Mouse (Mus musculus) CH12.LX (cell line): Measurements from ENCODE around the gene Olfr12. TPM values are rescaled to one million over a fixed set of nuclear protein-coding genes. Genes with fewer than 3 reads are reported as not detected.

Experiments
- DNase-seq: peaks from one replicate; pipeline ENCODE4 v3.0.0-alpha.2; 2013; ENCODE audit errors: extremely low read depth
- H3K27ac ChIP-seq: 2 replicates; pipeline ENCODE4 v1.5.1; 2012; ENCODE audit warnings: low read depth, mild to moderate bottlenecking, control low read depth, moderate library complexity; ENCODE audit not compliant: insufficient read depth
- H3K27me3 ChIP-seq: replicated peaks from 2 replicates; pipeline ENCODE3; 2012; ENCODE audit warnings: inconsistent platforms
- H3K36me3 ChIP-seq, 2 experiments: replicated peaks in 1 of 2; 2 replicates each; pipeline versions ENCODE3 to v1.6.1; 2012; ENCODE audit warnings: inconsistent platforms in 1 of 2, low read length in 1 of 2, mild to moderate bottlenecking in 1 of 2, mixed read lengths in 1 of 2, moderate library complexity in 1 of 2; ENCODE audit not compliant: control insufficient read depth in 1 of 2, insufficient read depth in 1 of 2
- H3K4me1 ChIP-seq, 2 experiments: 2 replicates each; pipeline ENCODE4 v1.6.1; 2012; ENCODE audit warnings: inconsistent platforms in 1 of 2, moderate library complexity in 1 of 2; ENCODE audit not compliant: insufficient read depth in 2 of 2, control insufficient read depth in 1 of 2
- H3K4me2 ChIP-seq: 2 replicates; pipeline ENCODE4 v1.6.1; 2012; ENCODE audit warnings: low read depth, mild to moderate bottlenecking, control low read depth; ENCODE audit not compliant: poor library complexity, insufficient read depth, severe bottlenecking
- H3K4me3 ChIP-seq, 3 experiments: fragments of 150-350 bp in 1 of 3; sonication (generic) in 1 of 3; replicated peaks in 1 of 3; 2 replicates each; pipeline versions ENCODE3 to v1.5.1; 2011 to 2012; ENCODE audit warnings: low read depth in 2 of 3, low read length in 2 of 3, mild to moderate bottlenecking in 2 of 3, moderate library complexity in 2 of 3, control low read depth in 1 of 3, improper control_type of control experiment in 1 of 3, inconsistent platforms in 1 of 3, mixed read lengths in 1 of 3; ENCODE audit not compliant: poor library complexity in 1 of 3
- H3K79me2 ChIP-seq: replicated peaks from 2 replicates; pipeline ENCODE4 v1.6.1; 2012; ENCODE audit warnings: mild to moderate bottlenecking, moderate library complexity; ENCODE audit not compliant: control insufficient read depth, poor library complexity, insufficient read depth, severe bottlenecking; ENCODE audit errors: extremely low read depth
- H3K9ac ChIP-seq: 2 replicates; pipeline ENCODE4 v1.6.1; 2012; ENCODE audit warnings: low read depth, mild to moderate bottlenecking, control low read depth, moderate library complexity; ENCODE audit not compliant: insufficient read depth
- H3K9me3 ChIP-seq: replicated peaks from 2 replicates; pipeline ENCODE3; 2012; ENCODE audit warnings: low read length, inconsistent platforms, mixed read lengths
- BHLHE40 ChIP-seq: IDR thresholded peaks from 2 replicates; pipeline ENCODE4 v1.6.1; 2011; ENCODE audit warnings: mild to moderate bottlenecking, low read depth, low read length, improper control_type of control experiment
- CHD1 ChIP-seq: IDR thresholded peaks from 2 replicates; pipeline ENCODE4 v1.6.1; 2012; ENCODE audit warnings: low read depth, low read length, improper control_type of control experiment, inconsistent platforms
- CHD2 ChIP-seq: IDR thresholded peaks from 2 replicates; pipeline ENCODE4 v1.6.1; 2011; ENCODE audit warnings: low read length, improper control_type of control experiment
- CTCF ChIP-seq, 2 experiments: IDR thresholded peaks in 1 of 2; conservative IDR thresholded peaks in 1 of 2; 2 replicates each; pipeline ENCODE4 v1.5.1; 2011 to 2012; ENCODE audit warnings: low read depth in 2 of 2, low read length in 2 of 2, improper control_type of control experiment in 1 of 2, inconsistent platforms in 1 of 2, mild to moderate bottlenecking in 1 of 2, moderate library complexity in 1 of 2
- EP300 ChIP-seq: IDR thresholded peaks from 2 replicates; pipeline ENCODE4 v1.6.1; 2011; ENCODE audit warnings: low read length, improper control_type of control experiment
- GABPA ChIP-seq: IDR thresholded peaks from 2 replicates; pipeline ENCODE4 v1.6.1; 2012; ENCODE audit warnings: low read depth, low read length, improper control_type of control experiment, inconsistent platforms; ENCODE audit not compliant: insufficient replicate concordance
- HCFC1 ChIP-seq: IDR thresholded peaks from 2 replicates; pipeline ENCODE4 v1.6.1; 2012; ENCODE audit warnings: low read depth, mild to moderate bottlenecking, inconsistent platforms, low read length, improper control_type of control experiment
- JUN ChIP-seq: IDR thresholded peaks from 2 replicates; pipeline ENCODE4 v1.6.1; 2011; ENCODE audit warnings: low read depth, mild to moderate bottlenecking, low read length, improper control_type of control experiment, moderate library complexity; ENCODE audit not compliant: insufficient read depth
- JUND ChIP-seq: conservative IDR thresholded peaks from 2 replicates; pipeline ENCODE4 v1.6.1; 2011; ENCODE audit warnings: low read depth, low read length, improper control_type of control experiment
- KAT2A ChIP-seq: IDR thresholded peaks from 2 replicates; pipeline ENCODE4 v1.6.1; 2012; ENCODE audit warnings: low read length, improper control_type of control experiment, inconsistent platforms; ENCODE audit not compliant: insufficient replicate concordance
- MAFK ChIP-seq: IDR thresholded peaks from 2 replicates; pipeline ENCODE4 v1.6.1; 2011; ENCODE audit warnings: low read length, improper control_type of control experiment; ENCODE audit not compliant: insufficient replicate concordance
- MAZ ChIP-seq: IDR thresholded peaks from 2 replicates; pipeline ENCODE4 v1.6.1; 2012; ENCODE audit warnings: low read depth, mild to moderate bottlenecking, inconsistent platforms, low read length, improper control_type of control experiment, moderate library complexity
- MXI1 ChIP-seq: IDR thresholded peaks from 2 replicates; pipeline ENCODE4 v1.6.1; 2011; ENCODE audit warnings: mild to moderate bottlenecking, low read depth, low read length, improper control_type of control experiment
- MYC ChIP-seq: IDR thresholded peaks from 2 replicates; pipeline ENCODE4 v1.6.1; 2011; ENCODE audit warnings: low read depth, mild to moderate bottlenecking, improper control_type of control experiment, low read length
- NELFE ChIP-seq: IDR thresholded peaks from 2 replicates; pipeline ENCODE4 v1.6.1; 2011; ENCODE audit warnings: low read depth, low read length, improper control_type of control experiment
- NRF1 ChIP-seq: IDR thresholded peaks from 2 replicates; pipeline ENCODE4 v1.6.1; 2014; ENCODE audit warnings: low read depth, mild to moderate bottlenecking, inconsistent platforms, low read length, improper control_type of control experiment, moderate library complexity
- PAX5 ChIP-seq: IDR thresholded peaks from 2 replicates; pipeline ENCODE4 v1.6.1; 2012; ENCODE audit warnings: low read length, inconsistent platforms, mixed read lengths
- POLR2AphosphoS2 ChIP-seq: IDR thresholded peaks from 2 replicates; pipeline ENCODE4 v1.6.1; 2011; ENCODE audit warnings: low read depth, low read length, improper control_type of control experiment
- RAD21 ChIP-seq: IDR thresholded peaks from 2 replicates; pipeline ENCODE4 v1.6.1; 2011; ENCODE audit warnings: low read depth, mild to moderate bottlenecking, low read length, improper control_type of control experiment, moderate library complexity
- SIN3A ChIP-seq: IDR thresholded peaks from 2 replicates; pipeline ENCODE4 v1.6.1; 2012; ENCODE audit warnings: low read length, improper control_type of control experiment, inconsistent platforms
- SMC3 ChIP-seq: IDR thresholded peaks from 2 replicates; pipeline ENCODE4 v1.6.1; 2011; ENCODE audit warnings: low read depth, low read length, improper control_type of control experiment
- TCF12 ChIP-seq: IDR thresholded peaks from 2 replicates; pipeline ENCODE4 v1.6.1; 2014; ENCODE audit warnings: low read depth, mild to moderate bottlenecking, inconsistent platforms, low read length, improper control_type of control experiment
- UBTF ChIP-seq: IDR thresholded peaks from 2 replicates; pipeline ENCODE4 v1.6.1; 2012; ENCODE audit warnings: low read depth, mild to moderate bottlenecking, inconsistent platforms, low read length, improper control_type of control experiment, moderate library complexity
- USF1 ChIP-seq: IDR thresholded peaks from 2 replicates; pipeline ENCODE4 v1.6.1; 2014; ENCODE audit warnings: low read depth, mild to moderate bottlenecking, inconsistent platforms, low read length, improper control_type of control experiment
- USF2 ChIP-seq: conservative IDR thresholded peaks from 2 replicates; pipeline ENCODE4 v1.6.1; 2011; ENCODE audit warnings: low read depth, low read length, improper control_type of control experiment
- ZC3H11A ChIP-seq: IDR thresholded peaks from 2 replicates; pipeline ENCODE4 v1.6.1; 2012; ENCODE audit warnings: low read depth, mild to moderate bottlenecking, inconsistent platforms, low read length, improper control_type of control experiment
- ZMIZ1 ChIP-seq: IDR thresholded peaks from 2 replicates; pipeline ENCODE4 v1.6.1; 2012; ENCODE audit warnings: low read depth, mild to moderate bottlenecking, inconsistent platforms, low read length, improper control_type of control experiment
- ZNF384 ChIP-seq: IDR thresholded peaks from 2 replicates; pipeline ENCODE4 v1.6.1; 2012; ENCODE audit warnings: low read depth, low read length, improper control_type of control experiment, inconsistent platforms
- dilution Hi-C: fragments of 300-500 bp; cut with MboI; formaldehyde crosslinking; loops from 2 replicates; pipeline ENCODE4 v1.14.3; 2020; ENCODE audit warnings: low sequenced_read_pairs; ENCODE audit not compliant: extremely low pct_unique_long_range_greater_than_20kb, extremely low pct_ligation_motif_present
- in situ Hi-C: fragments of 300-500 bp; cut with MboI; formaldehyde crosslinking; loops from 3 replicates; pipeline ENCODE4 v1.14.3; 2019; ENCODE audit warnings: low sequenced_read_pairs, low pct_ligation_motif_present, low pct_unique_long_range_greater_than_20kb, mixed read lengths
- polyA plus RNA-seq: library from polyadenylated mRNA; unstranded; fragments of >175 nt; gene quantifications from 2 replicates; pipeline ENCODE4 v1.2.1, GENCODE M21; 2012; ENCODE audit warnings: low read depth; ENCODE audit not compliant: insufficient read length
- total RNA-seq, 2 experiments: library from RNA; depleted of rRNA; stranded (reverse); fragments of 300-350 nt in 1 of 2; fragments of >200 nt in 1 of 2; gene quantifications; 2 replicates each; pipeline ENCODE4 v1.2.3; 2012 to 2014

Gene Olfr12
- total and polyA plus RNA-seq, 3 experiments, result 0.08 TPM; not detected in 2

GRCm38 (mm10) chr1:92647752-92648151 lies 30.2 kb downstream of the Olfr12 start:
- dilution Hi-C loops (no loop called here), in situ Hi-C loops (no loop called here)
- Histone ChIP-seq H3K9me3 (no peaks in the 10 kb centered on the region), H3K4me1 (peaks cover 5 to 10% of the 10 kb centered on the region in 2 experiments; a peak in 3 of 4 replicates), H3K9ac (no peak overlapping the region), H3K4me3 (no peak overlapping the region), H3K79me2 (no peaks in the 10 kb centered on the region), H3K36me3 (no peaks in the 10 kb centered on the region), H3K27ac (no peak overlapping the region), H3K27me3 (peaks cover 69% of the 10 kb centered on the region), H3K4me2 (peak overlapping the region; percentile 27)
- DNase-seq, result peak; percentile 68
- no peak for TF ChIP-seq ZMIZ1
- no peak for TF ChIP-seq BHLHE40
- TF ChIP-seq USF1, result no peak
- no peak for TF ChIP-seq MYC
- 0 out of 2 replicates have a peak, but pooled peaks have one; percentile 1 for TF ChIP-seq ZC3H11A
- TF ChIP-seq HCFC1, result no peak
- TF ChIP-seq ZNF384, result no peak
- TF ChIP-seq RAD21, result peak; percentile 65
- no peak for TF ChIP-seq NRF1
- TF ChIP-seq MAFK, result no peak
- no peak for TF ChIP-seq UBTF
- TF ChIP-seq CTCF (conservative IDR thresholded peaks at IDR 0.05 in 1 of 2, IDR thresholded peaks at IDR 0.05 in 1 of 2; ENCODE audit: low read depth in 2 of 2, low read length in 2 of 2), result peak; percentile 87 to 89
- no peak for TF ChIP-seq PAX5
- no peak for TF ChIP-seq POLR2AphosphoS2
- no peak for TF ChIP-seq MXI1
- TF ChIP-seq GABPA, result no peak
- 0 out of 2 replicates have a peak, but pooled peaks have one; percentile 23 for TF ChIP-seq NELFE
- TF ChIP-seq MAZ, result no peak
- 0 out of 2 replicates have a peak, but pooled peaks have one; percentile 8 for TF ChIP-seq JUND
- TF ChIP-seq KAT2A, result no peak
- no peak for TF ChIP-seq TCF12
- TF ChIP-seq JUN, result no peak
- no peak for TF ChIP-seq SIN3A
- TF ChIP-seq SMC3, result peak; percentile 67
- no peak for TF ChIP-seq CHD1
- no peak for TF ChIP-seq EP300
- no peak for TF ChIP-seq USF2
- TF ChIP-seq CHD2, result no peak
